In genomic region chr12:116169666-116170065, GRCm38 (mm10) we compare ENCODE assay signal across 11 mouse cellular contexts.
A peak's percentile ranks its signal among the peaks of the same experiment; 100 is the strongest.
DNase-seq lines count a peak whose midpoint lies in the region; ATAC-seq and TF ChIP-seq lines count a peak whose summit lies in the region.
"Had no signal": no experiment of that assay in that cellular context is flagged by ENCODE, and none has a peak within 500 bp of the region (broad histone marks: within the 10 kb centered on the region; RNA-seq: fewer than 3 reads in every experiment).

No protein-coding gene starts in this region.

- no peak for TF ChIP-seq CTCF in kidney, adult 2 months (conservative IDR thresholded peaks at IDR 0.05; ENCODE audit: insufficient read depth, insufficient read length, low read depth, low read length)
- TF ChIP-seq CTCF in left cerebral cortex, adult 2 months (IDR thresholded peaks at IDR 0.05) = no peak

- intact Hi-C loops in left cerebral cortex, adult 2 months (cut with DNase I) = no loop called here

- DNase-seq in cerebellum, postnatal 10 days = peak; percentile 33 to 57
- no peak for DNase-seq in cerebellum, adult 11 months
- peak; percentile 4 for DNase-seq in kidney, adult 2 months
- DNase-seq in kidney, adult 9 months = no peak
- peak; percentile 53 for DNase-seq in Muller cell, postnatal 12 days (ENCODE audit: inconsistent ontology term)
- DNase-seq in lung, postnatal 25 days (ENCODE audit: low spot score) = peak; percentile 8
- no peak for DNase-seq in left cerebral cortex, adult 2 months (ENCODE audit: extremely low spot score in 1 of 2, low spot score in 2 of 2)
- DNase-seq: kidney, postnatal 14 days; right cerebral cortex, postnatal 25 days had no signal

- no peak for ATAC-seq in CD4-positive, CD25-positive, alpha-beta regulatory T cell, adult 4 months

- no peak overlapping the region for H3K27ac ChIP-seq in kidney, adult 2 months (ENCODE audit: insufficient read depth, low read depth, low read length)
- H3K27ac ChIP-seq in left cerebral cortex, adult 2 months = no peak overlapping the region
- H3K27ac ChIP-seq: hindbrain, embryonic 15.5 days had no signal

- 61% methylated on average over 5 of the region's 5 CpGs for WGBS in kidney, adult 2 months

- no peak overlapping the region for H3K4me3 ChIP-seq in kidney, adult 2 months (ENCODE audit: insufficient read depth, low read depth, low read length)
- no peak overlapping the region for H3K4me3 ChIP-seq in left cerebral cortex, adult 2 months
- H3K4me3 ChIP-seq: hindbrain, embryonic 15.5 days had no signal

- H3K27me3 ChIP-seq in kidney, adult 2 months (replicated peaks; ENCODE audit: control insufficient read depth, insufficient read depth, low read length) = no peaks in the 10 kb centered on the region
- H3K27me3 ChIP-seq: hindbrain, embryonic 15.5 days had no signal

- H3K36me3 ChIP-seq in kidney, adult 2 months (ENCODE audit: control insufficient read depth, insufficient read depth, low read length) = no peaks in the 10 kb centered on the region
- H3K36me3 ChIP-seq: hindbrain, embryonic 15.5 days had no signal

- TF ChIP-seq POLR2A in kidney, adult 2 months (IDR thresholded peaks at IDR 0.05; ENCODE audit: low read depth, low read length) = no peak

- H3K4me1 ChIP-seq in kidney, adult 2 months (ENCODE audit: control insufficient read depth, insufficient read depth, low read length) = no peaks in the 10 kb centered on the region
- H3K4me1 ChIP-seq: hindbrain, embryonic 15.5 days had no signal

Comparison
In these comparisons a context has a peak if more than half of its experiments do, and no peak if none do; other contexts are left out.
1. DNase-seq: peak in cerebellum, postnatal 10 days (2 of 2), kidney, adult 2 months (single experiment), Muller cell, postnatal 12 days (single experiment) and lung, postnatal 25 days (single experiment); none in cerebellum, adult 11 months (single experiment), kidney, adult 9 months (single experiment) and left cerebral cortex, adult 2 months (0 of 2).